Mouse (Mus musculus) E14TG2a.4 (cell line): ENCODE results near the gene Col6a6.

Experiments used
- CTCF ChIP-seq: conservative IDR thresholded peaks from 2 replicates; pipeline ENCODE4 v1.5.1; 2014; ENCODE audit warnings: low read length
- NANOG ChIP-seq: IDR thresholded peaks from 2 replicates; pipeline ENCODE4 v1.6.1; 2014; ENCODE audit warnings: borderline replicate concordance, low read length, mixed read lengths

- TF ChIP-seq CTCF (no peak), NANOG (no peak)
These were observed 20.4 kb upstream of the Col6a6 start for GRCm38 (mm10) chr9:105848396-105848795.
